Mouse (Mus musculus) CH12.LX (cell line): Measurements from ENCODE around the gene Tagln2. TPM values are rescaled to one million over a fixed set of nuclear protein-coding genes. Genes with fewer than 3 reads are reported as not detected.

ENCODE experiments used
- DNase-seq: peaks from one replicate; pipeline ENCODE4 v3.0.0-alpha.2; 2013; ENCODE audit errors: extremely low read depth
- H3K27ac ChIP-seq: 2 replicates; pipeline ENCODE4 v1.5.1; 2012; ENCODE audit warnings: low read depth, mild to moderate bottlenecking, control low read depth, moderate library complexity; ENCODE audit not compliant: insufficient read depth
- H3K27me3 ChIP-seq: replicated peaks from 2 replicates; pipeline ENCODE3; 2012; ENCODE audit warnings: inconsistent platforms
- H3K36me3 ChIP-seq, 2 experiments: replicated peaks in 1 of 2; 2 replicates each; pipeline versions ENCODE3 to v1.6.1; 2012; ENCODE audit warnings: inconsistent platforms in 1 of 2, low read length in 1 of 2, mild to moderate bottlenecking in 1 of 2, mixed read lengths in 1 of 2, moderate library complexity in 1 of 2; ENCODE audit not compliant: control insufficient read depth in 1 of 2, insufficient read depth in 1 of 2
- H3K4me1 ChIP-seq, 2 experiments: 2 replicates each; pipeline ENCODE4 v1.6.1; 2012; ENCODE audit warnings: inconsistent platforms in 1 of 2, moderate library complexity in 1 of 2; ENCODE audit not compliant: insufficient read depth in 2 of 2, control insufficient read depth in 1 of 2
- H3K4me2 ChIP-seq: 2 replicates; pipeline ENCODE4 v1.6.1; 2012; ENCODE audit warnings: low read depth, mild to moderate bottlenecking, control low read depth; ENCODE audit not compliant: poor library complexity, insufficient read depth, severe bottlenecking
- H3K4me3 ChIP-seq, 3 experiments: fragments of 150-350 bp in 1 of 3; sonication (generic) in 1 of 3; replicated peaks in 1 of 3; 2 replicates each; pipeline versions ENCODE3 to v1.5.1; 2011 to 2012; ENCODE audit warnings: low read depth in 2 of 3, low read length in 2 of 3, mild to moderate bottlenecking in 2 of 3, moderate library complexity in 2 of 3, control low read depth in 1 of 3, improper control_type of control experiment in 1 of 3, inconsistent platforms in 1 of 3, mixed read lengths in 1 of 3; ENCODE audit not compliant: poor library complexity in 1 of 3
- H3K79me2 ChIP-seq: replicated peaks from 2 replicates; pipeline ENCODE4 v1.6.1; 2012; ENCODE audit warnings: mild to moderate bottlenecking, moderate library complexity; ENCODE audit not compliant: control insufficient read depth, poor library complexity, insufficient read depth, severe bottlenecking; ENCODE audit errors: extremely low read depth
- H3K9ac ChIP-seq: 2 replicates; pipeline ENCODE4 v1.6.1; 2012; ENCODE audit warnings: low read depth, mild to moderate bottlenecking, control low read depth, moderate library complexity; ENCODE audit not compliant: insufficient read depth
- H3K9me3 ChIP-seq: replicated peaks from 2 replicates; pipeline ENCODE3; 2012; ENCODE audit warnings: low read length, inconsistent platforms, mixed read lengths
- CHD1 ChIP-seq: IDR thresholded peaks from 2 replicates; pipeline ENCODE4 v1.6.1; 2012; ENCODE audit warnings: low read depth, low read length, improper control_type of control experiment, inconsistent platforms
- CHD2 ChIP-seq: IDR thresholded peaks from 2 replicates; pipeline ENCODE4 v1.6.1; 2011; ENCODE audit warnings: low read length, improper control_type of control experiment
- ETS1 ChIP-seq: conservative IDR thresholded peaks from 2 replicates; pipeline ENCODE4 v1.6.1; 2012; ENCODE audit warnings: low read depth, mild to moderate bottlenecking, inconsistent platforms, low read length, improper control_type of control experiment, moderate library complexity
- HCFC1 ChIP-seq: IDR thresholded peaks from 2 replicates; pipeline ENCODE4 v1.6.1; 2012; ENCODE audit warnings: low read depth, mild to moderate bottlenecking, inconsistent platforms, low read length, improper control_type of control experiment
- IRF4 ChIP-seq: IDR thresholded peaks from 2 replicates; pipeline ENCODE4 v1.6.1; 2014; ENCODE audit warnings: low read depth, mild to moderate bottlenecking, inconsistent platforms, low read length, improper control_type of control experiment
- KAT2A ChIP-seq: IDR thresholded peaks from 2 replicates; pipeline ENCODE4 v1.6.1; 2012; ENCODE audit warnings: low read length, improper control_type of control experiment, inconsistent platforms; ENCODE audit not compliant: insufficient replicate concordance
- MAFK ChIP-seq: IDR thresholded peaks from 2 replicates; pipeline ENCODE4 v1.6.1; 2011; ENCODE audit warnings: low read length, improper control_type of control experiment; ENCODE audit not compliant: insufficient replicate concordance
- MAX ChIP-seq: IDR thresholded peaks from 2 replicates; pipeline ENCODE4 v1.6.1; 2011; ENCODE audit warnings: low read length, improper control_type of control experiment
- MEF2A ChIP-seq: IDR thresholded peaks from 2 replicates; pipeline ENCODE4 v1.6.1; 2014; ENCODE audit warnings: low read depth, mild to moderate bottlenecking, inconsistent platforms, low read length, improper control_type of control experiment, borderline replicate concordance
- MYC ChIP-seq: IDR thresholded peaks from 2 replicates; pipeline ENCODE4 v1.6.1; 2011; ENCODE audit warnings: low read depth, mild to moderate bottlenecking, improper control_type of control experiment, low read length
- PAX5 ChIP-seq: IDR thresholded peaks from 2 replicates; pipeline ENCODE4 v1.6.1; 2012; ENCODE audit warnings: low read length, inconsistent platforms, mixed read lengths
- RAD21 ChIP-seq: IDR thresholded peaks from 2 replicates; pipeline ENCODE4 v1.6.1; 2011; ENCODE audit warnings: low read depth, mild to moderate bottlenecking, low read length, improper control_type of control experiment, moderate library complexity
- SIN3A ChIP-seq: IDR thresholded peaks from 2 replicates; pipeline ENCODE4 v1.6.1; 2012; ENCODE audit warnings: low read length, improper control_type of control experiment, inconsistent platforms
- TCF12 ChIP-seq: IDR thresholded peaks from 2 replicates; pipeline ENCODE4 v1.6.1; 2014; ENCODE audit warnings: low read depth, mild to moderate bottlenecking, inconsistent platforms, low read length, improper control_type of control experiment
- UBTF ChIP-seq: IDR thresholded peaks from 2 replicates; pipeline ENCODE4 v1.6.1; 2012; ENCODE audit warnings: low read depth, mild to moderate bottlenecking, inconsistent platforms, low read length, improper control_type of control experiment, moderate library complexity
- USF1 ChIP-seq: IDR thresholded peaks from 2 replicates; pipeline ENCODE4 v1.6.1; 2014; ENCODE audit warnings: low read depth, mild to moderate bottlenecking, inconsistent platforms, low read length, improper control_type of control experiment
- ZC3H11A ChIP-seq: IDR thresholded peaks from 2 replicates; pipeline ENCODE4 v1.6.1; 2012; ENCODE audit warnings: low read depth, mild to moderate bottlenecking, inconsistent platforms, low read length, improper control_type of control experiment
- ZKSCAN1 ChIP-seq: IDR thresholded peaks from 2 replicates; pipeline ENCODE4 v1.6.1; 2012; ENCODE audit warnings: low read depth, inconsistent platforms, low read length, improper control_type of control experiment, borderline replicate concordance
- ZNF384 ChIP-seq: IDR thresholded peaks from 2 replicates; pipeline ENCODE4 v1.6.1; 2012; ENCODE audit warnings: low read depth, low read length, improper control_type of control experiment, inconsistent platforms
- dilution Hi-C: fragments of 300-500 bp; cut with MboI; formaldehyde crosslinking; loops from 2 replicates; pipeline ENCODE4 v1.14.3; 2020; ENCODE audit warnings: low sequenced_read_pairs; ENCODE audit not compliant: extremely low pct_unique_long_range_greater_than_20kb, extremely low pct_ligation_motif_present
- in situ Hi-C: fragments of 300-500 bp; cut with MboI; formaldehyde crosslinking; loops from 3 replicates; pipeline ENCODE4 v1.14.3; 2019; ENCODE audit warnings: low sequenced_read_pairs, low pct_ligation_motif_present, low pct_unique_long_range_greater_than_20kb, mixed read lengths
- polyA plus RNA-seq: library from polyadenylated mRNA; unstranded; fragments of >175 nt; gene quantifications from 2 replicates; pipeline ENCODE4 v1.2.1, GENCODE M21; 2012; ENCODE audit warnings: low read depth; ENCODE audit not compliant: insufficient read length
- total RNA-seq, 2 experiments: library from RNA; depleted of rRNA; stranded (reverse); fragments of 300-350 nt in 1 of 2; fragments of >200 nt in 1 of 2; gene quantifications; 2 replicates each; pipeline ENCODE4 v1.2.3; 2012 to 2014

The Tagln2 gene
- total and polyA plus RNA-seq, 3 experiments, result 172 to 337 (median 206) TPM

- DNase-seq, result no peak
- no peak overlapping the region for H3K4me2 ChIP-seq
- dilution Hi-C loops, result no loop called here
- H3K9me3 ChIP-seq, result peaks cover 4% of the 10 kb centered on the region
- TF ChIP-seq ZC3H11A (no peak), CHD1 (no peak), ZKSCAN1 (no peak), IRF4 (no peak), MAX (no peak), CHD2 (no peak), KAT2A (no peak), USF1 (no peak), RAD21 (no peak), PAX5 (no peak), TCF12 (no peak), MAFK (no peak)
- H3K27ac ChIP-seq, result no peak overlapping the region
- in situ Hi-C loops, result no loop called here
- H3K36me3 ChIP-seq, result peaks cover 0 to 42% of the 10 kb centered on the region in 2 experiments
- H3K79me2 ChIP-seq, result no peaks in the 10 kb centered on the region
- H3K9ac ChIP-seq, result no peak overlapping the region
- no peaks in the 10 kb centered on the region for H3K27me3 ChIP-seq
- H3K4me1 ChIP-seq, result peaks cover 27 to 62% of the 10 kb centered on the region in 2 experiments
- no peak overlapping the region for H3K4me3 ChIP-seq
Measured at GRCm38 (mm10) chr1:172478020-172478419, 21.8 kb upstream of the Tagln2 start.

DNA sequence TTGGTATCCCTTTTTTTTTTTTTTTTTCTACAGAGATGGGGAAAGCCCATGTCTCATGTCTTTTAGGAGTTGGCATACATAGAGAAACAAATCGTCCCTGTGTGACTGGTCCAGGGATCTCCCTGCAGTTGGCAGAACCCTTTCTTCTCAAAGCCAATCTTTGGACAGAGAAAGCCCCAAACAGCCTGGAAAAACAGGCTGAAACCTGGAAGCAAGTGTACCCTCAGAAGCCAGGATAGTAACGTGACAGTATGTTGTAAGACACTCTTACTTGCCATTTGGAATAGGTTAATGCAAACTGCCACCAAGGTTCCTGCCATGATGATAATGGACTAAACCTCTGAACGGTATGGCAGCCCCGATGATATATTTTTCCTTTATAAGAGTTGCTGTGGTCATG is 19.5 kb upstream of the Tagln2 start:
- Histone ChIP-seq H3K9ac (no peak overlapping the region), H3K27me3 (no peaks in the 10 kb centered on the region), H3K9me3 (no peaks in the 10 kb centered on the region), H3K4me3 (no peak overlapping the region), H3K27ac (no peak overlapping the region), H3K36me3 (peaks cover 0 to 54% of the 10 kb centered on the region in 2 experiments), H3K4me1 (peaks cover 14 to 52% of the 10 kb centered on the region in 2 experiments), H3K4me2 (no peak overlapping the region), H3K79me2 (no peaks in the 10 kb centered on the region)
- DNase-seq, result no peak
- in situ Hi-C loops (loop anchor here (5.0 kb wide), 1 partner anchor 63 kb away; no protein-coding TSS in a partner anchor), dilution Hi-C loops (no loop called here)
- TF ChIP-seq ETS1, result no peak
- TF ChIP-seq PAX5, result no peak
- no peak for TF ChIP-seq MEF2A
- TF ChIP-seq HCFC1, result no peak
- TF ChIP-seq UBTF, result no peak
- TF ChIP-seq CHD1, result no peak
- no peak for TF ChIP-seq MYC
- TF ChIP-seq SIN3A, result no peak
- no peak for TF ChIP-seq ZKSCAN1
- no peak for TF ChIP-seq ZNF384
